Mouse (Mus musculus): ENCODE measurements around the gene Itln1. TPM values are rescaled to one million over a fixed set of nuclear protein-coding genes. Genes with fewer than 3 reads are reported as not detected.
"Not testable (repeated sequence)": the region's sequence is repeated elsewhere in the genome, so short reads cannot be mapped to it uniquely, and the experiment has no call there.

Gene Itln1
- polyA plus RNA-seq, 1 experiment from 2014 or later: not detected

- Histone ChIP-seq H3K27me3 (ENCODE audit: control insufficient read depth, insufficient read depth, low read length) (no peaks in the 10 kb centered on the region), H3K9ac (no peak overlapping the region), H3K36me3 (replicated peaks; ENCODE audit: control insufficient read depth, insufficient read depth) (no peaks in the 10 kb centered on the region), H3K9me3 (ENCODE audit: control insufficient read depth, low read length) (no peaks in the 10 kb centered on the region), H3K27ac (no peak overlapping the region), H3K4me3 (replicated peaks; ENCODE audit: low read length) (no peak overlapping the region), H3K4me2 (replicated peaks) (no peak overlapping the region), H3K4me1 (replicated peaks; ENCODE audit: control insufficient read depth, insufficient read depth, low read length) (no peaks in the 10 kb centered on the region)
- ATAC-seq (ENCODE audit: low FRiP score): no peak
- WGBS: 76% methylated on average over 8 of the region's 8 CpGs
- no peak for DNase-seq (ENCODE audit: low spot score)
These were observed 58.0 kb downstream of the Itln1 start for GRCm38 (mm10) chr1:171477123-171477522.

- no peaks in the 10 kb centered on the region for H3K9me3 ChIP-seq (ENCODE audit: control insufficient read depth, low read length)
- H3K9ac ChIP-seq: no peak overlapping the region
- DNase-seq (ENCODE audit: low spot score) (no peak), ATAC-seq (ENCODE audit: low FRiP score) (no peak)
- H3K4me3 ChIP-seq (replicated peaks; ENCODE audit: low read length): no peak overlapping the region
- H3K4me2 ChIP-seq (replicated peaks): no peak overlapping the region
- WGBS: 77% methylated on average over 9 of the region's 9 CpGs
- H3K27ac ChIP-seq: no peak overlapping the region
- H3K27me3 ChIP-seq (ENCODE audit: control insufficient read depth, insufficient read depth, low read length): no peaks in the 10 kb centered on the region
- no peaks in the 10 kb centered on the region for H3K4me1 ChIP-seq (replicated peaks; ENCODE audit: control insufficient read depth, insufficient read depth, low read length)
- no peaks in the 10 kb centered on the region for H3K36me3 ChIP-seq (replicated peaks; ENCODE audit: control insufficient read depth, insufficient read depth)
These were observed 61.0 kb downstream of the Itln1 start for GRCm38 (mm10) chr1:171473920-171474640.

- H3K4me1 ChIP-seq (replicated peaks; ENCODE audit: control insufficient read depth, insufficient read depth, low read length): no peaks in the 10 kb centered on the region
- H3K4me3 ChIP-seq (replicated peaks; ENCODE audit: low read length): no peak overlapping the region
- no peaks in the 10 kb centered on the region for H3K27me3 ChIP-seq (ENCODE audit: control insufficient read depth, insufficient read depth, low read length)
- H3K4me2 ChIP-seq (replicated peaks): no peak overlapping the region
- no peaks in the 10 kb centered on the region for H3K9me3 ChIP-seq (ENCODE audit: control insufficient read depth, low read length)
- H3K36me3 ChIP-seq (replicated peaks; ENCODE audit: control insufficient read depth, insufficient read depth): no peaks in the 10 kb centered on the region
- no peak overlapping the region for H3K9ac ChIP-seq
- H3K27ac ChIP-seq: no peak overlapping the region
- no peak for ATAC-seq (ENCODE audit: low FRiP score)
- DNase-seq (ENCODE audit: low spot score): no peak
- 87% methylated on average over 4 of the region's 4 CpGs for WGBS
These were observed 61.6 kb downstream of the Itln1 start for GRCm38 (mm10) chr1:171473506-171473905.

GRCm38 (mm10) chr1:171471941-171472340 is 63.2 kb downstream of the Itln1 start:
- H3K27ac ChIP-seq; H3K36me3 ChIP-seq (replicated peaks; ENCODE audit: control insufficient read depth, insufficient read depth); H3K4me1 ChIP-seq (replicated peaks; ENCODE audit: control insufficient read depth, insufficient read depth, low read length); H3K27me3 ChIP-seq (ENCODE audit: control insufficient read depth, insufficient read depth, low read length); DNase-seq (ENCODE audit: low spot score); H3K4me3 ChIP-seq (replicated peaks; ENCODE audit: low read length); ATAC-seq (ENCODE audit: low FRiP score); H3K4me2 ChIP-seq (replicated peaks); H3K9ac ChIP-seq; H3K9me3 ChIP-seq (ENCODE audit: control insufficient read depth, low read length): not testable (repeated sequence)
- 92% methylated on average over 8 of the region's 8 CpGs for WGBS

DNA sequence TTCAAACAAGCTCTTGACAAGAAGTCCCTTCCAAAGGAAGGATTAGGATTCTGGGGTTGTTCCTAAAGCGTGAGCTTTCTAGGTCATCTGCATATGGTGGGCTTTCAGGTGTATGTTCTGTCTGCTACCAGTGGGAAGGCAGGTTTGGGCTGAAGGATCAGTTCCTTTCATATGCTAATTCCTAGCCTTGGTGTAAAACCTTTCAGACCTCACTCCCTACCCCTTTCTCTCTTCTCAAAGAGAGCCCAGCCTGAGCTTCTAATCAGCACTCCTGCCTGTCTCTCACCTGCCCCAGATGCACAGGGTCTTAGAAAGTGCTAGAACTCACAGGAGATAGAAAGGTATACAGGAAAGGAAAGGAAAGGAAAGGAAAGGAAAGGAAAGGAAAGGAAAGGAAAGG is 63.6 kb downstream of the Itln1 start:
- no peaks in the 10 kb centered on the region for H3K27me3 ChIP-seq (ENCODE audit: control insufficient read depth, insufficient read depth, low read length)
- no peaks in the 10 kb centered on the region for H3K4me1 ChIP-seq (replicated peaks; ENCODE audit: control insufficient read depth, insufficient read depth, low read length)
- WGBS: 68% methylated on average over 1 of the region's 1 CpGs
- H3K9me3 ChIP-seq (ENCODE audit: control insufficient read depth, low read length): no peaks in the 10 kb centered on the region
- no peak overlapping the region for H3K4me2 ChIP-seq (replicated peaks)
- no peak for DNase-seq (ENCODE audit: low spot score)
- H3K4me3 ChIP-seq (replicated peaks; ENCODE audit: low read length): no peak overlapping the region
- no peak for ATAC-seq (ENCODE audit: low FRiP score)
- no peak overlapping the region for H3K27ac ChIP-seq
- H3K9ac ChIP-seq: no peak overlapping the region
- no peaks in the 10 kb centered on the region for H3K36me3 ChIP-seq (replicated peaks; ENCODE audit: control insufficient read depth, insufficient read depth)

- no peak for DNase-seq (ENCODE audit: low spot score)
- Histone ChIP-seq H3K36me3 (replicated peaks; ENCODE audit: control insufficient read depth, insufficient read depth) (no peaks in the 10 kb centered on the region), H3K4me2 (replicated peaks) (no peak overlapping the region), H3K4me1 (replicated peaks; ENCODE audit: control insufficient read depth, insufficient read depth, low read length) (no peaks in the 10 kb centered on the region), H3K9me3 (ENCODE audit: control insufficient read depth, low read length) (no peaks in the 10 kb centered on the region), H3K27me3 (ENCODE audit: control insufficient read depth, insufficient read depth, low read length) (no peaks in the 10 kb centered on the region), H3K27ac (no peak overlapping the region), H3K4me3 (replicated peaks; ENCODE audit: low read length) (no peak overlapping the region), H3K9ac (no peak overlapping the region)
- ATAC-seq (ENCODE audit: low FRiP score): no peak
- WGBS: 99% methylated on average over 5 of the region's 5 CpGs
These were observed 64.2 kb downstream of the Itln1 start for GRCm38 (mm10) chr1:171470896-171471295.

DNA sequence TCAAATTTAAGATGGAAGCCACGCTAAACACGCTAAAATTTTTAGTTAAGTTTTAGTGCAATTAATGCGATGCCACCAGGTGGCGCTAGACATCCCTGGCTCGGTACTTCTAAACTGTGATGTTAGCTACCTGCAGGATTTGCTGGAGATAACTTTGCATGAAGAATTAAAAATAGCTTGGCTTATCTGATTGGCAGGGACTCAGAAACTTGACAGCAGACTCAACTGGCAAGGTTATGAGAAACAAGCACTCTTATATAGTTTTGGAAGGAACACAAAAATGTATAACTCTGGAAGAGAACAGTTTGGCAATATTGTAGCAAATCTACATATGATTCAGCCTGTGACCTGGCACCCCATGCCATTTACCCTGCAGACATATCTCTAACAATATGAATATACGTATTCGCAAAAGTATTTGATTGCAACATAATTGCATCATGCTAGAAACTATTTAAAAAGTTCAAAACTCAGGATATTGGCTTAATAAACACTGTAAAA is 64.7 kb downstream of the Itln1 start:
- ATAC-seq (ENCODE audit: low FRiP score): no peak
- WGBS: 32% methylated on average over 7 of the region's 7 CpGs
- peak; percentile 74 for DNase-seq (ENCODE audit: low spot score)
- Histone ChIP-seq H3K36me3 (replicated peaks; ENCODE audit: control insufficient read depth, insufficient read depth) (no peaks in the 10 kb centered on the region), H3K9me3 (ENCODE audit: control insufficient read depth, low read length) (no peaks in the 10 kb centered on the region), H3K4me1 (replicated peaks; ENCODE audit: control insufficient read depth, insufficient read depth, low read length) (no peaks in the 10 kb centered on the region), H3K4me3 (replicated peaks; ENCODE audit: low read length) (no peak overlapping the region), H3K27me3 (ENCODE audit: control insufficient read depth, insufficient read depth, low read length) (no peaks in the 10 kb centered on the region), H3K4me2 (replicated peaks) (no peak overlapping the region), H3K27ac (no peak overlapping the region), H3K9ac (no peak overlapping the region)

DNA sequence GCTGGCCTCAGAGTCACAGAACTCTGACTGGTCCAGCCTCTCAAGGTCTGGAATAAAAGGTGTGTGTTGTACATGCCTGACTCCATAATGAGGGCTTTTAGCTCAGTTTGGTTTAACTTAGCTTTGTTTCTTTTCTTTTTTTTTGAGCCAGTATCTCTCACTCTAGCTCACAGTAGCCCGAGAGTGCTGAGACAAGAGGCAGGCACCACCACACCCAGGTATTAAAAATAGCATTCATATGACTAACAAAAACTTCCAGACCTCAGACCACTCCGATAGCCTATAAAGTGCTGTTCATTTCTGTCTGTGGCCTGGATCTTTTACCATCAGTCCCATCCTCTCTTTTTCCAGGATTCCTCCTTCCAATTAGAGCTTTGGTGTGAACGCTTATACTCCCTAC is 65.4 kb downstream of the Itln1 start:
- Histone ChIP-seq H3K27ac (no peak overlapping the region), H3K4me1 (replicated peaks; ENCODE audit: control insufficient read depth, insufficient read depth, low read length) (no peaks in the 10 kb centered on the region), H3K4me2 (replicated peaks) (no peak overlapping the region), H3K9me3 (ENCODE audit: control insufficient read depth, low read length) (no peaks in the 10 kb centered on the region), H3K9ac (no peak overlapping the region), H3K27me3 (ENCODE audit: control insufficient read depth, insufficient read depth, low read length) (no peaks in the 10 kb centered on the region), H3K4me3 (replicated peaks; ENCODE audit: low read length) (no peak overlapping the region), H3K36me3 (replicated peaks; ENCODE audit: control insufficient read depth, insufficient read depth) (no peaks in the 10 kb centered on the region)
- 92% methylated on average over 3 of the region's 3 CpGs for WGBS
- peak; percentile 18 for DNase-seq (ENCODE audit: low spot score)
- ATAC-seq (ENCODE audit: low FRiP score): no peak

Measured in hindbrain, embryonic 14.5 days (tissue).